Mouse (Mus musculus) thymus, postnatal 36 days (tissue): ENCODE results near the gene Vps53.

ENCODE experiments used
- DNase-seq, 2 experiments: peaks; one replicate each; pipeline ENCODE4 v3.0.0; 2022; ENCODE audit warnings: mixed read lengths in 2 of 2

Gene Vps53

GRCm38 (mm10) chr11:76106551-76107496 lies 72.6 kb downstream of the Vps53 start:
- peak; percentile 60 to 80 for DNase-seq

- DNase-seq = no peak
Measured at GRCm38 (mm10) chr11:76101154-76101553, 78.3 kb downstream of the Vps53 start.

- no peak for DNase-seq
Measured at GRCm38 (mm10) chr11:76099193-76099975, 80.1 kb downstream of the Vps53 start.

GRCm38 (mm10) chr11:76093610-76094009 lies 85.8 kb downstream of the Vps53 start:
- no peak for DNase-seq

- DNase-seq = no peak
Measured at GRCm38 (mm10) chr11:76089776-76090175, 89.7 kb downstream of the Vps53 start.

GRCm38 (mm10) chr11:76088506-76088905 lies 90.9 kb downstream of the Vps53 start:
- no peak for DNase-seq

- DNase-seq = peak; percentile 63 to 75
Measured at GRCm38 (mm10) chr11:76085898-76086591, 93.4 kb downstream of the Vps53 start.

GRCm38 (mm10) chr11:76084943-76085342 lies 94.5 kb downstream of the Vps53 start:
- no peak for DNase-seq

- no peak for DNase-seq
Measured at GRCm38 (mm10) chr11:76083941-76084367, 95.5 kb downstream of the Vps53 start.

- DNase-seq = no peak
Measured at GRCm38 (mm10) chr11:76081048-76081640, 98.3 kb downstream of the Vps53 start.

- no peak for DNase-seq
Measured at GRCm38 (mm10) chr11:76080293-76080692, 99.2 kb downstream of the Vps53 start.

GRCm38 (mm10) chr11:76077341-76077740 lies 102.1 kb downstream of the Vps53 start:
- DNase-seq = no peak

GRCm38 (mm10) chr11:76074296-76075093 lies 105.0 kb downstream of the Vps53 start:
- no peak for DNase-seq

- no peak for DNase-seq
Measured at GRCm38 (mm10) chr11:76069816-76070215, 109.6 kb downstream of the Vps53 start.

GRCm38 (mm10) chr11:76066563-76067156 lies 112.8 kb downstream of the Vps53 start:
- DNase-seq = no peak

GRCm38 (mm10) chr11:76065521-76066095 lies 113.8 kb downstream of the Vps53 start:
- no peak for DNase-seq

GRCm38 (mm10) chr11:76064411-76064810 lies 115.0 kb downstream of the Vps53 start:
- DNase-seq = no peak

- DNase-seq = no peak
Measured at GRCm38 (mm10) chr11:76060906-76061305, 118.5 kb downstream of the Vps53 start.

GRCm38 (mm10) chr11:76059971-76060370 lies 119.5 kb downstream of the Vps53 start:
- no peak for DNase-seq

GRCm38 (mm10) chr11:76056487-76056886 lies 123.0 kb downstream of the Vps53 start:
- DNase-seq = no peak

- no peak for DNase-seq
Measured at GRCm38 (mm10) chr11:76052496-76052895, 127.0 kb downstream of the Vps53 start.
